Mouse (Mus musculus): ENCODE measurements around the gene Yju2. TPM values are rescaled to one million over a fixed set of nuclear protein-coding genes. Genes with fewer than 3 reads are reported as not detected.

Gene Yju2
- 14.2 and 14.9 TPM in 2 replicates for polyA plus RNA-seq (2015; fragmentation: Nextera tagmentation; extraction: Ambion mirVana)

DNA sequence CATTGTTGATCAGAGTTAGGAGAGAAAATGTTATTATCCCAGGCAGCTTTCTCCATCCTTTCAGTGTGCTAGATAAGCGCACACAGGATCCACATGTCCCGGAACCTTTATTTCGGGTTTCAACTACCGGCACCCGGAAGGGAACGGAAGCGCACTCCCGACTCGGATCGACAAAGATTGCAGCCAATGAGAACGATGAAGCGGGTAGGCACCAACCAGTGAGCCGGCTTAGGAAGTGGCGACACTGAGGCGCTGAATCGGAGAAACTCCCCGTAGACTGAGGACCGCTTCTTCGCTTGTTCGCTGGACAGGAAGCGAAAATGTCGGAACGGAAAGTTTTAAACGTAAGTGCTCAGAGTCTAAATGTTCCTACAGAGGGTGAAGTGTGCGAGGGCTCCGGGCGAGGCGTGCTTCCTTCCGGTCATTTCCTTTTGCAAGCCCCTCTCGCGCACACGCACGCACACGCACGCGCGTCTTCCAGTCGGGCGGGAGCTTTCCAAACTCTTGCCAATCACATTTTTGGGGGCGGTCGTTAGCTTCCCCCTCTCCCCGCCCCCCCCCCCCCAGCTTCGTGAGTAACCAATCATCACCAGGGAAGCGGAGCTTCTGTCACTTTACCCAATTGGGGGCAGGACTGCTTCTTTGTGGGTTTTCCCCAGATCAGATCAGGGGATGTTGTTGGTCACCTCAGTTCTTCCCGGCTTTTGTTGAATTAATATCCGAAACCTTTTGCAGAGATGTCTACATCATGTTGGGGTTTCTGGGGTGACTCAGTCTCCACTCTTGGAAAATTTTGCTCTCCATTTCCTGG is at the start of gene Yju2:
TSS of gene Yju2 (plus strand) at position 182 of the 811 bp plus-strand sequence.

DNA sequence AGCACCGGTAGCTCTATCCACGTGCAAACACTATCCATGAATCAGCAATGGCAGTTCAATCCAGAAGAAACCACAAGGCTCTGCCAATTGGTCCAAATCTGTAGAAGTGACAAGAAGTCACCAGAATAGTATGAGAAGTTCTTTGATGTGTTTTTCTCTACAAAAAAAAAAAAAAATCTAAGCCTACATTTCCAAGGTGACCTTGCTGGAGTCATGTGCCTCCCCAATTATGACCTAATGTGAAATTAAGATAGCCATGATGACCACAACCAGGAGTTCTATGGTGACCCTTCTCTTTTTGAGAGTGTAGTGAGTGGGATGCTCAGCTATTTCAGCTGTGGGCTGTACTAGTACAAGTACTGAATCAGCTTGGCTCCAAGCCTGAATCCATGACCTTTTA is 9.5 kb upstream of the Yju2 start, which contains the start of gene Zfp119b:
TSS of gene Zfp119b (minus strand) at position 101 of the 400 bp plus-strand sequence.

DNA sequence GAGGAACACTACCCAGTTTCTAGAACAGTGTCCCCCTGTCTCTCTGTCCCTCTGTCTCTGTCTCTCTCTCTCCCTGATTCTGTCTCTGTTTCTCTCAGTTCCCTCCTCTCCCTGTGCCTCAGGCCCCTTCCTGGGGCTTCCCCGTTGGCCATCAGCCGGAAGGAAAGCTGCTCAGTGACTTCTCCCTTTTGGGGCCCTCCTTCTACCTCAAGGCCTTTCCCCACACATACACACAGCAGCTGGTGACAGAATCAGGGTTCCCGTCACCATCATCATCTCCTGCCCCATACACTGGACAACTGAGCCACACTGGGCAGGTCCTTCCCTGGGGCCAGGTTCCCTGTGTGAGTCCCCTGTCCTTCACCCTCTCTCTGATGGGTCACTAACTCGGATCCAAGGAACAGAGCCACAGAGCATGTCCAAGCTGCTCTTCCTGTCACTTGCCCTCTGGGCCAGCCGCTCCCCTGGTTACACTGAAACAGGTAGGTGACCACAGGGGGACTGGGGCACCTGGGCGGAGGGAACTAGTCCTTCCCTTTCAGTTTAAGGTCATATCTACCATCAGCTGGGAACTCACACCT is 6.4 kb upstream of the Yju2 start, which contains the start of gene Ebi3:
TSS of gene Ebi3 (plus strand) at position 194 of the 581 bp plus-strand sequence.

DNA sequence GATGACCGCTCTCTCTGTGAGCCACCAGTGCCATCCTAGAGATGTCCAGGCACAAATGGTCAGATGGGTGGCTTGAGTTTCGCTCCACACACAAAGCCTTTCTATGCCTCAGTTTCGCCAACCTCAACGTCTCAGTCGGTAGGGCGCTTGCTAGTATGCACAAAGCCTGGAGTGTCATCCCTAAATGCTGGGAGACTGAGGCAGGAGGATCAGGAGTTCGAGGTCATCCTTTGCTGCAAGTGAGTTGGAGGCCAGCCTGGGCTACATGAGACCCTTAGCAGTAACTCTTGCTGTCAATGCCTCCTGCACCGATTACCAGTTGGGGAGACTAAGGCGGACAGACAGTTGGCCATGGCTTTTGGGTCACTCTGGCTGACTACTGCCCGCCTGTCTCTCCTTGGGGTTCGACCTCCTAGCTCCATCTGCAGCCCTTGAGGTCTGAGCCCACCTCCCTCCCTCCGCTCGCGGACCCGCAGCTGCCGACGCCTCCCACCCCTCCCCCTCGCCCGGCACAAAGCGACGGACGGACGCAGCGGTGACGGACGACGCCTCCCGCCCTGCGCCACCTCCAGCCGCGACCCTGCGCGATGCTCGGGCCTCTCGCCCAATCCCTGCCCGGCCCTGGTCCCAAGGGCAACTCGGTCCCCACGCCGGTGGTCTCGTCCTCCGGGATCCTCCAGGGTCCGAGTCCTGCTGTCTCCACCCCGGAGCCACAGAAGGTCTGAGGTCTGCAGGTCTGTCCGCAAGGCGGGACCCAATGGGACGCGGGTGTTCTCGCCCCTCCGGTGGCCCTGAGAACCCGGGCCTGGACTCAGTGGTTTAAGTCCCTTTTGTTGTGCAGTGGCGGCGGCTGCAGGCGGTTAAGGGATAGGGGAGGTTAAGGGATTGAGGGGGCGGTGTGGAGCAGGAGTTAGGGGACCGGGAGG is 11.3 kb downstream of the Yju2 start, which contains the start of gene Shd:
TSS of gene Shd (plus strand) at position 502 of the 926 bp plus-strand sequence.

DNA sequence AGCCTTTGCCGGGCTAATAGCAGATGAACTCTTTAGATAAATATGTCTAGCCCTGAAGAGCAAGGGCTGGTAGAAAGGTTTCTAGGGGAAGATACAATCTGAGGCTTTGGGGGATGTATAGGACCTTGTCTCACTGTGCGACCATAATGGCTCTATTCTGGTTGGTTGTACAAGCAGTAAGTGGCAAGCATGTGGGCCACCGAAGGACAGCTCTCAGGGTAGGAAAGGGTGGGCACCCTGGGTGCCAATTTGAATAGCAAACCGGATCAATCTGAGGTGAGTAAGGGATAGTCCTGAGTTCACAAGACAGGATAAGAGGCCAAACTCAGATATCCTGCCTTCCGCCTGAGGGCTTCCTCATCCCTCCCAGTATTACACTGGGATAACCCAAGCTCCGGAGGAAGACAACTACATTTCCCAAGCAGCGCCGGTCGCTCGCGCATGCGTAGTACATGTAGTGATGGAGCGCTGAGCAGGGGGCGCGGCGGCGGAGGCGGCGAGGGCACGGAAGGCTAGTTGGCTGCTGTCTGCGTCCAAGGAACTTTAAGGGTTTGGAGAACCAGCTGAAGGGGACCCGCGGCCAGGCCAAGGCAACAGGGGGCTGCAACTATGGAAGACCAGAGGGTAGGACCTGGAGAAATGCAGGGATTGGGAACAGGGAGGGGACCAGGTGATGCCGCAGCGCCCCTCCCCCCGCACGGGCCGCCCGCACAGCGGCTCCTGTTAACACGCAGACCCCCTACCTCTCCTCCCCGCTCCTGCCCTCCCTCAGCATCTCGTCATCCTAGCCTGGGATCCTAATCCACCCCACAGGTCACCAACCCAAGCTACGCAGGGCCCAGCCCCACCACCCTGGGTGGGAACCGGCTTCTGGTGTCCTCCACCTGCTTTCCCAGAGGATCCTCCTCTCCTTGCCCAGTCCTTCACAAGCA is 27.4 kb downstream of the Yju2 start, which contains the start of gene Fsd1:
TSS of gene Fsd1 (plus strand) at position 480 of the 932 bp plus-strand sequence.

DNA sequence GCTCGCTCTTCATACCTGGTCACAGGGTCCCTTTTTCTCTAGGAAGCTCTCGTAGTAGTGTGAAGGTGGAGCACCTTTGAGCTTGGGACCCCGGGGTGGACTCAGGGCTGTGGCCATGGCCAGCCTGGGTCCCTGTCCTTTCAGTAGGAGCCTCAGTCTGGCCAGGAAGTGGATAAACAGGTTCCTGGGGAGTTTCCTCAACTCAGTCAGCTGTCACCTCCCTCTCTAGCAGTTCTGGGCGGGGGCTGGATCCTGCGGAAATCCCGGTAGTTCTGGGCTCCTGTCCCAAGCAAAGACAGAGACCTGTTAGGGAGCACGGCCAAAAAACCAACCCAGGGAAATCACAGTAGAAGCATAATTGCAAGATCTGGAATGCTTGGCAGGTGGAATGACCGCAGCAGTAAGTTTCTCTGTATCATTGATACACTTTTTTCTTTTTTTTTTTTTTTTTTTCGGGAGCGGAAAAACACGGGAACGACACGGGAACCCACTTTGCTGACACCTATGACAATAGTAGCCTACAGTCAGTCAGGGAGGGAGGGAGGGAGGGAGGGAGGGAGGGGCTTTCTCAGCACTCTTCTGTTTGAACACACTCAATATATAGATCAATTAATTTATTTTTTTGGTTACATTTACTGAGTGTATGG is 46.6 kb downstream of the Yju2 start, which contains the start of the genes Stap2 and Mpnd:
TSS of gene Stap2 (minus strand) at position 170 of the 647 bp plus-strand sequence.
TSS of gene Mpnd (plus strand) at position 297 of the 647 bp plus-strand sequence.

Other genes starting within 250 kb of the Yju2 start
- gene Pot1b, start 246.5 kb upstream of the Yju2 start, polyA plus RNA-seq (2015; fragmentation: Nextera tagmentation; extraction: Ambion mirVana): 6.4 and 9.7 TPM in 2 replicates
- 0.69 and 0.77 TPM in 2 replicates for gene Adgre4, start 209.1 kb upstream of the Yju2 start, polyA plus RNA-seq (2015; fragmentation: Nextera tagmentation; extraction: Ambion mirVana)
- gene Zfp119a, start 80.2 kb upstream of the Yju2 start, polyA plus RNA-seq (2015; fragmentation: Nextera tagmentation; extraction: Ambion mirVana): 8.9 and 11.5 TPM in 2 replicates
- 8.4 and 8.9 TPM in 2 replicates for gene Zfp959, start 67.0 kb upstream of the Yju2 start, polyA plus RNA-seq (2015; fragmentation: Nextera tagmentation; extraction: Ambion mirVana)
- gene Zfp119b, start 9.6 kb upstream of the Yju2 start, polyA plus RNA-seq (2015; fragmentation: Nextera tagmentation; extraction: Ambion mirVana): 7.0 and 12.4 TPM in 2 replicates
- 2.4 and 3.5 TPM in 2 replicates for gene Ebi3, start 6.5 kb upstream of the Yju2 start, polyA plus RNA-seq (2015; fragmentation: Nextera tagmentation; extraction: Ambion mirVana)
- 8.4 and 15.4 TPM in 2 replicates for gene Shd, start 11.4 kb downstream of the Yju2 start, polyA plus RNA-seq (2015; fragmentation: Nextera tagmentation; extraction: Ambion mirVana)
- gene Fsd1, start 27.4 kb downstream of the Yju2 start, polyA plus RNA-seq (2015; fragmentation: Nextera tagmentation; extraction: Ambion mirVana): 7.7 and 25.6 TPM in 2 replicates
- gene Stap2, start 46.5 kb downstream of the Yju2 start, polyA plus RNA-seq (2015; fragmentation: Nextera tagmentation; extraction: Ambion mirVana): 5.5 and 7.1 TPM in 2 replicates
- 70.3 and 75.4 TPM in 2 replicates for gene Mpnd, start 46.6 kb downstream of the Yju2 start, polyA plus RNA-seq (2015; fragmentation: Nextera tagmentation; extraction: Ambion mirVana)
- 79.6 and 91.6 TPM in 2 replicates for gene Sh3gl1, start 77.5 kb downstream of the Yju2 start, polyA plus RNA-seq (2015; fragmentation: Nextera tagmentation; extraction: Ambion mirVana)
- 7.3 and 8.5 TPM in 2 replicates for gene Chaf1a, start 81.3 kb downstream of the Yju2 start, polyA plus RNA-seq (2015; fragmentation: Nextera tagmentation; extraction: Ambion mirVana)
- 73.6 and 77.1 TPM in 2 replicates for gene Ubxn6, start 115.9 kb downstream of the Yju2 start, polyA plus RNA-seq (2015; fragmentation: Nextera tagmentation; extraction: Ambion mirVana)
- gene Hdgfl2, start 120.5 kb downstream of the Yju2 start, polyA plus RNA-seq (2015; fragmentation: Nextera tagmentation; extraction: Ambion mirVana): 46.2 and 64.5 TPM in 2 replicates
- gene Plin4, start 150.7 kb downstream of the Yju2 start, polyA plus RNA-seq (2015; fragmentation: Nextera tagmentation; extraction: Ambion mirVana): 0.09 and 0.21 TPM in 2 replicates
- 5.7 and 12.9 TPM in 2 replicates for gene Plin5, start 158.5 kb downstream of the Yju2 start, polyA plus RNA-seq (2015; fragmentation: Nextera tagmentation; extraction: Ambion mirVana)
- 17.9 and 20.3 TPM in 2 replicates for gene Lrg1, start 162.9 kb downstream of the Yju2 start, polyA plus RNA-seq (2015; fragmentation: Nextera tagmentation; extraction: Ambion mirVana)
- 1.5 and 1.6 TPM in 2 replicates for gene Sema6b, start 181.2 kb downstream of the Yju2 start, polyA plus RNA-seq (2015; fragmentation: Nextera tagmentation; extraction: Ambion mirVana)
- 4.6 and 6.2 TPM in 2 replicates for gene Tnfaip8l1, start 203.4 kb downstream of the Yju2 start, polyA plus RNA-seq (2015; fragmentation: Nextera tagmentation; extraction: Ambion mirVana)
- gene Mydgf, start 224.8 kb downstream of the Yju2 start, polyA plus RNA-seq (2015; fragmentation: Nextera tagmentation; extraction: Ambion mirVana): 93.6 and 111 TPM in 2 replicates